18 mouse cellular contexts compared by ENCODE assay signal in genomic region chr1:135441861-135442260, GRCm38 (mm10). TPM values are rescaled to one million over a fixed set of nuclear protein-coding genes. Genes with fewer than 3 reads are reported as not detected.
DNase-seq lines count a peak whose midpoint lies in the region; ATAC-seq lines count a peak whose summit lies in the region.
"Had no signal": no experiment of that assay in that cellular context is flagged by ENCODE, and none has a peak within 500 bp of the region (broad histone marks: within the 10 kb centered on the region; RNA-seq: fewer than 3 reads in every experiment).

No protein-coding gene starts in this region.

- peak; percentile 66 for DNase-seq in heart, adult 11 months
- DNase-seq in heart, postnatal 36 days = no peak
- DNase-seq in midbrain, embryonic 11.5 days (ENCODE audit: low spot score, missing footprints) = peak; percentile 75
- DNase-seq: adrenal gland, adult 2 months; adrenal gland, adult 8-10 months; adrenal gland, postnatal 10 days; adrenal gland, postnatal 14 days; adrenal gland, postnatal 25 days; adrenal gland, postnatal 36 days; B cell, adult 2 months; cerebellum, adult 11 months; cerebellum, adult 11-12 months; cerebellum, adult 18-20 months had no signal

- H3K4me3 ChIP-seq in midbrain, embryonic 11.5 days (ENCODE audit: low read depth, low read length) = no peak overlapping the region
- no peak overlapping the region for H3K4me3 ChIP-seq in midbrain, embryonic 16.5 days (ENCODE audit: low read depth, low read length)

- no peaks in the 10 kb centered on the region for H3K9me3 ChIP-seq in midbrain, embryonic 11.5 days (ENCODE audit: control insufficient read depth, low read length)
- no peaks in the 10 kb centered on the region for H3K9me3 ChIP-seq in midbrain, embryonic 16.5 days (replicated peaks; ENCODE audit: control insufficient read depth, low read length, poor library complexity, severe bottlenecking)
- H3K9me3 ChIP-seq: G1E had no signal

- no peak overlapping the region for H3K4me2 ChIP-seq in midbrain, embryonic 11.5 days
- H3K4me2 ChIP-seq in midbrain, embryonic 16.5 days (ENCODE audit: low read length) = no peak overlapping the region

- 98% methylated on average over 3 of the region's 3 CpGs for WGBS in midbrain, embryonic 11.5 days
- WGBS in midbrain, embryonic 16.5 days = 98% methylated on average over 3 of the region's 3 CpGs

- no peaks in the 10 kb centered on the region for H3K27me3 ChIP-seq in midbrain, embryonic 11.5 days (ENCODE audit: control insufficient read depth, insufficient read depth, low read length)
- no peaks in the 10 kb centered on the region for H3K27me3 ChIP-seq in midbrain, embryonic 16.5 days (ENCODE audit: control insufficient read depth, insufficient read depth, low read depth, low read length)
- H3K27me3 ChIP-seq: Patski had no signal

- no peak overlapping the region for H3K9ac ChIP-seq in midbrain, embryonic 11.5 days (ENCODE audit: low read length)
- H3K9ac ChIP-seq in midbrain, embryonic 16.5 days (ENCODE audit: low read depth, low read length) = no peak overlapping the region

- intact Hi-C loops in heart, postnatal 36 days (cut with DNase I) = no loop called here

- no peak overlapping the region for H3K27ac ChIP-seq in midbrain, embryonic 11.5 days (ENCODE audit: low read depth, low read length)
- no peak overlapping the region for H3K27ac ChIP-seq in midbrain, embryonic 16.5 days (ENCODE audit: low read length)

- peaks cover 9% of the 10 kb centered on the region for H3K36me3 ChIP-seq in midbrain, embryonic 11.5 days (ENCODE audit: control insufficient read depth, insufficient read depth, low read length)
- H3K36me3 ChIP-seq in midbrain, embryonic 16.5 days (ENCODE audit: control insufficient read depth, insufficient read depth, low read length) = peaks cover 37% of the 10 kb centered on the region
- H3K36me3 ChIP-seq: G1E had no signal

- ATAC-seq in midbrain, embryonic 11.5 days (ENCODE audit: low FRiP score) = no peak
- no peak for ATAC-seq in midbrain, embryonic 16.5 days
- ATAC-seq: activated CD4-positive, CD25-positive, alpha-beta regulatory T cell, adult 4 months; CD4-positive, CD25-positive, alpha-beta regulatory T cell, adult 4 months; Patski had no signal

- H3K4me1 ChIP-seq in midbrain, embryonic 11.5 days (ENCODE audit: control insufficient read depth, insufficient read depth, low read length) = no peaks in the 10 kb centered on the region
- no peaks in the 10 kb centered on the region for H3K4me1 ChIP-seq in midbrain, embryonic 16.5 days (ENCODE audit: control insufficient read depth, insufficient read depth, low read length)

RNA-seq across cellular contexts. Expression of gene Ipo9, which starts 11.6 kb away (rescaled TPM):
- total RNA-seq in heart, postnatal 36 days (2021) = 10 to 100 TPM; 30.6 to 33.2 TPM
- polyA plus RNA-seq in midbrain, embryonic 11.5 days (2014; fragmentation: Nextera tagmentation; extraction: Ambion mirVana) = 167 and 188 TPM in 2 replicates
- 111 and 112 TPM in 2 replicates for polyA plus RNA-seq in midbrain, embryonic 16.5 days (2015; fragmentation: Nextera tagmentation; extraction: Ambion mirVana)

Comparison
In these comparisons a context has a peak if more than half of its experiments do, and no peak if none do; other contexts are left out.
1. DNase-seq: peak in heart, adult 11 months (single experiment) and midbrain, embryonic 11.5 days (single experiment); none in heart, postnatal 36 days (0 of 2).